Mouse (Mus musculus) frontal cortex, postnatal 36 days (tissue): ENCODE data around the gene Ino80d.

ENCODE experiments used
- DNase-seq, 2 experiments: peaks; one replicate each; pipeline ENCODE4 v3.0.0; 2022; ENCODE audit warnings: low spot score in 2 of 2

Ino80d gene

GRCm38 (mm10) chr1:63107614-63108327, 6.7 kb downstream of the Ino80d start:
- no peak for DNase-seq

GRCm38 (mm10) chr1:63102758-63103451, 11.6 kb downstream of the Ino80d start:
- DNase-seq, result no peak

GRCm38 (mm10) chr1:63100196-63100595, 14.3 kb downstream of the Ino80d start:
- no peak for DNase-seq

- DNase-seq, result no peak
Measured at GRCm38 (mm10) chr1:63098831-63099230, 15.6 kb downstream of the Ino80d start.

- no peak for DNase-seq
Measured at GRCm38 (mm10) chr1:63096071-63096470, 18.4 kb downstream of the Ino80d start.

- no peak for DNase-seq
Measured at GRCm38 (mm10) chr1:63089795-63090194, 24.7 kb downstream of the Ino80d start.

GRCm38 (mm10) chr1:63088614-63089013, 25.9 kb downstream of the Ino80d start:
- DNase-seq, result no peak

GRCm38 (mm10) chr1:63080277-63080676, 34.2 kb downstream of the Ino80d start:
- DNase-seq, result no peak

- DNase-seq, result no peak
Measured at GRCm38 (mm10) chr1:63076383-63076782, 38.1 kb downstream of the Ino80d start.

GRCm38 (mm10) chr1:63071379-63071778, 43.1 kb downstream of the Ino80d start:
- no peak for DNase-seq

- no peak for DNase-seq
Measured at GRCm38 (mm10) chr1:63058361-63058760, 56.1 kb downstream of the Ino80d start.

- no peak for DNase-seq
Measured at GRCm38 (mm10) chr1:63057849-63058248, 56.6 kb downstream of the Ino80d start.

GRCm38 (mm10) chr1:63057318-63057717, 57.1 kb downstream of the Ino80d start:
- DNase-seq, result no peak

- no peak for DNase-seq
Measured at GRCm38 (mm10) chr1:63055386-63055785, 59.1 kb downstream of the Ino80d start.

- DNase-seq, result no peak
Measured at GRCm38 (mm10) chr1:63050866-63051265, 63.6 kb downstream of the Ino80d start.

- DNase-seq, result no peak
Measured at GRCm38 (mm10) chr1:63049977-63050376, 64.5 kb downstream of the Ino80d start.

- DNase-seq, result no peak
Measured at GRCm38 (mm10) chr1:63047983-63048382, 66.5 kb downstream of the Ino80d start.

GRCm38 (mm10) chr1:63032929-63033328, 81.5 kb downstream of the Ino80d start:
- no peak for DNase-seq

GRCm38 (mm10) chr1:63019916-63020315, 94.6 kb downstream of the Ino80d start:
- DNase-seq, result no peak

- DNase-seq, result no peak
Measured at GRCm38 (mm10) chr1:63005013-63005646, 109.3 kb downstream of the Ino80d start.

GRCm38 (mm10) chr1:63001874-63002273, 112.6 kb downstream of the Ino80d start:
- no peak for DNase-seq

GRCm38 (mm10) chr1:62993348-62993747, 121.1 kb downstream of the Ino80d start:
- DNase-seq, result no peak

- DNase-seq, result no peak
Measured at GRCm38 (mm10) chr1:62992648-62993047, 121.8 kb downstream of the Ino80d start.
